Mouse (Mus musculus) left cerebral cortex, postnatal 25 days (tissue): ENCODE results near the gene Hoxb8. TPM values are rescaled to one million over a fixed set of nuclear protein-coding genes. Genes with fewer than 3 reads are reported as not detected.

Experiments used
- DNase-seq, 2 experiments: peaks; one replicate each; pipeline ENCODE4 v3.0.0; 2022; ENCODE audit warnings: low spot score in 2 of 2, mixed read lengths in 1 of 2
- intact Hi-C: fragments of 180-260 bp; cut with DNase I; formaldehyde crosslinking; loops from one replicate; pipeline ENCODE4 v1.15.1; 2025
- total RNA-seq, 2 experiments: library from RNA; stranded (reverse); gene quantifications; 2 replicates each; pipeline ENCODE4 v1.2.3; 2021

Hoxb8 gene
- total RNA-seq, 2 experiments from 2014 or later: not detected

- no peak for DNase-seq
- intact Hi-C loops: loop anchor here (5.0 to 10.0 kb wide), 3 partner anchors 64 to 1121 kb away; partner anchors contain the start of genes Dlx4 and Hoxb2
Observed at GRCm38 (mm10) chr11:96265954-96266353, 15.8 kb upstream of the Hoxb8 start.

- intact Hi-C loops: loop anchor here (5.0 to 10.0 kb wide), 3 partner anchors 65 to 1122 kb away; partner anchors contain the start of genes Dlx4 and Hoxb2
- no peak for DNase-seq
Observed at GRCm38 (mm10) chr11:96267021-96267920, 14.4 kb upstream of the Hoxb8 start.

GRCm38 (mm10) chr11:96268031-96268745 is 13.5 kb upstream of the Hoxb8 start:
- intact Hi-C loops: loop anchor here (5.0 to 10.0 kb wide), 3 partner anchors 66 to 1123 kb away; partner anchors contain the start of genes Dlx4 and Hoxb2
- no peak for DNase-seq

DNA sequence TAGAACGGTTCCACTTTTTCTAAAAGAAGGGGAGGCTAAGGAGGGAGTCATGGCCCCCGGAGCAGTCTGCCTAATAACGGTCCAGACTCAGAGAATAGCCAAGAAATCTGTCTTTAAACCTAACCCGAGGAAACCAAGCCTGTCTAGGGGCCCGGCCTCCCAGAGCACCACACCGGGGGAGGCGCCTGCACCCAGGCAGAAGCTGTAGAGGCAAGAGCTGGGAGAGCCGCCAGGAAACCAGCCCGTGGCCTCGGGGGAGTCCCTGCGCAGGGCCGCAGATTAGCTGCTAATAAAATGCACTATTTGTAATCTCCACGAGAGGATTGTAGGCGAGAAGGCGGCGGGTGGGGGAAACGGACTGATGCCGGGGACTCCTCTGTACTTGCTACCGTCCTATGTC is 11.8 kb upstream of the Hoxb8 start:
- intact Hi-C loops: loop anchor here (5.0 to 10.0 kb wide), 3 partner anchors 68 to 1125 kb away; partner anchors contain the start of genes Dlx4 and Hoxb2

GRCm38 (mm10) chr11:96270996-96271540 is 10.6 kb upstream of the Hoxb8 start, which contains the start of gene Hoxb9:
Gene Hoxb9 (plus strand): TSS chr11:96271457.
- no peak for DNase-seq
- intact Hi-C loops: no loop called here

More for the DNA sequence above, 11.8 kb upstream of the Hoxb8 start:
- DNase-seq: no peak

DNA sequence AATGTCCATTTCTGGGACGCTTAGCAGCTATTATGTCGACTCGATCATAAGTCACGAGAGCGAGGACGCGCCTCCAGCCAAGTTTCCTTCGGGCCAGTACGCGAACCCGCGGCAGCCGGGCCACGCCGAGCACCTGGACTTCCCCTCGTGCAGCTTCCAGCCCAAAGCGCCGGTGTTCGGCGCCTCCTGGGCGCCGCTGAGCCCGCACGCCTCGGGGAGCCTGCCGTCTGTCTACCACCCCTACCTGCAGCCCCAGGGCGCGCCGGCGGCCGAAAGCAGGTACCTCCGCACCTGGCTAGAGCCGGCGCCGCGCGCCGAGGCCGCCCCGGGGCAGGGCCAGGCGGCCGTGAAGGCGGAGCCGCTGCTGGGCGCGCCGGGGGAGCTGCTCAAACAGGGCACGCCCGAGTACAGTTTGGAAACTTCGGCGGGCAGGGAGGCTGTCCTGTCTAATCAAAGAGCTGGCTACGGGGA is 10.1 kb upstream of the Hoxb8 start:
- DNase-seq: no peak
- intact Hi-C loops: no loop called here

- no peak for DNase-seq
- intact Hi-C loops: no loop called here
Observed at GRCm38 (mm10) chr11:96272024-96272921, 9.4 kb upstream of the Hoxb8 start.

DNA sequence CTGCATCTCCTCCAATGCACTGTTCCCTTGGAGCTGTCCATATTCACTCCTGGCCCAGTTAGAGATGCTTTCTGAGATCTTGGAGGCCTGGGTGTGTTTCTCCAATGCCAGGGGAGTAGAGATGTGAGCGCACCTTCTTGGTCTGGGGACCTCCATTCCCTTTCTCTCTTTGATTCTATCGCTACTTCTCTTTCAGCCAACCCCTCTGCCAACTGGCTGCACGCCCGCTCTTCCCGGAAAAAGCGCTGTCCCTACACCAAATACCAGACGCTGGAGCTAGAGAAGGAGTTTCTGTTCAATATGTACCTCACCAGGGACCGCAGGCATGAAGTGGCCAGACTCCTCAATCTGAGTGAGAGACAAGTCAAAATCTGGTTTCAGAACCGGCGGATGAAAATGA is 7.3 kb upstream of the Hoxb8 start:
- intact Hi-C loops: no loop called here

GRCm38 (mm10) chr11:96275896-96276295 is 5.8 kb upstream of the Hoxb8 start:
- intact Hi-C loops: loop anchor here (5.0 kb wide), 2 partner anchors 466 to 511 kb away; partner anchors contain the start of gene Cbx1
- no peak for DNase-seq

More for the DNA sequence above, 7.3 kb upstream of the Hoxb8 start:
- no peak for DNase-seq

GRCm38 (mm10) chr11:96277151-96278044 is 4.3 kb upstream of the Hoxb8 start:
- intact Hi-C loops: loop anchor here (1.0 to 5.0 kb wide), 6 partner anchors 275 to 585 kb away; partner anchors contain the start of gene Cbx1
- DNase-seq: no peak

DNA sequence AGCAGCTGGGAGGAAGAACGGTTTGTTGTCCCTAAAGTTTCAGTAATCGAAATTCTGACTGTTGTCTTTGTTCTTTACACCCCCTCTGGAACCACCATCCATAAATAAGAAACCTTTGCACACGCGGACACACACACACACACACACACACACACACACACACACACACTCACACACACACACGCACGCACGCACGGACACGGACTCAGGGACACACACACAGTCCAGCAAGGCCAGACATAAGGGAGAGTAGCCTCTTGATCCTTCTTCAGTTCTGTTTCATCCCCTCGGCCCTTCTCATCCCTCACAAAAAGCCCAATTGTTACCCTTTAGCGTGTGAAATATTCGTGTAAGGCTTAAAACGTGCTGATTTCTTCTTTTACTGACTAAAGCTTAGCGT is 3.4 kb upstream of the Hoxb8 start:
- intact Hi-C loops: loop anchor here (1.0 to 5.0 kb wide), 6 partner anchors 274 to 584 kb away; partner anchors contain the start of gene Cbx1
- no peak for DNase-seq

GRCm38 (mm10) chr11:96278773-96279172 is 2.9 kb upstream of the Hoxb8 start:
- intact Hi-C loops: loop anchor here (1.0 to 5.0 kb wide), 6 partner anchors 274 to 584 kb away; partner anchors contain the start of gene Cbx1

DNA sequence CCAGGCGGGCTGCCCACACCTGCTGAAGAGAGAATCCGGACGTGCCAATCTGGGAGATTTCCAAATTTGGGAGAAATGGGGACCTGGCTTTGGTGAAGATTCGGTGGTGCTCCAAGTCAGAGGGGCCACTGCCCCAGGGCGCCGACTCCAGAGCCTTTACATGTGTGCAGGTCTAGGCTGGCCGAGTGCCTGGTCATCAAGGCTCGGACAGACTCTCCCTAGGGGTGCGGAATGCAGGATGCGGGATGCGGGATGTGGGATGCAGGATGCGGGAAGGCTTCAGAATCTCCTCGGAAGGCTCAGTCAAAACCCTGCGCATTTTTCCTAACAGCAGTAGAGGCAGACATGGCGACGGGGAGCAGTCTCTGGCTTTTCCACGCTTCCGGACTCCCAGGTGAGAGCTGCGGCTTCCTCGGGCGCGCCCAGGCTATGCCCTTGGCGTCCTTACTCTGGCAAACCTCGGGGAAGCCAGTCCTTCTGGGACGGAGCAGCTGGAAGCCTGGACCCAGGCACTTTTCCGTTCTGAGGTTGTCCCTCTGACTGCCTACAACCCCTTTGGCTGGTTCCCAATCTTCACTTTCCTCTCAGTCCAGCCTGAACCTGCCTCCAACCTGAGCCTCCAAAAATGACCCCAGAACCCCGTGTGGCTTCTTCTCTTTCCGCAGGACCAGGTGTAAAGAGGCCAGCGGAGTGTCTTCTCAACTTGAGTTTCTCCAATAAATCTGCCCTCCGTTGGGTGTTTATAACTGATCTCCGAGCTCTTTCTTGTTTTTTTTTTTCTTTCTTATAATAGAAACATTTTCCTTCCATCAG is 2.1 kb upstream of the Hoxb8 start:
- intact Hi-C loops: loop anchor here (2.0 to 5.0 kb wide), 7 partner anchors 258 to 583 kb away; partner anchors contain the start of genes Cbx1 and Igf2bp1
- no peak for DNase-seq

More at GRCm38 (mm10) chr11:96278773-96279172, 2.9 kb upstream of the Hoxb8 start:
- DNase-seq: peak; percentile 83 to 89

DNA sequence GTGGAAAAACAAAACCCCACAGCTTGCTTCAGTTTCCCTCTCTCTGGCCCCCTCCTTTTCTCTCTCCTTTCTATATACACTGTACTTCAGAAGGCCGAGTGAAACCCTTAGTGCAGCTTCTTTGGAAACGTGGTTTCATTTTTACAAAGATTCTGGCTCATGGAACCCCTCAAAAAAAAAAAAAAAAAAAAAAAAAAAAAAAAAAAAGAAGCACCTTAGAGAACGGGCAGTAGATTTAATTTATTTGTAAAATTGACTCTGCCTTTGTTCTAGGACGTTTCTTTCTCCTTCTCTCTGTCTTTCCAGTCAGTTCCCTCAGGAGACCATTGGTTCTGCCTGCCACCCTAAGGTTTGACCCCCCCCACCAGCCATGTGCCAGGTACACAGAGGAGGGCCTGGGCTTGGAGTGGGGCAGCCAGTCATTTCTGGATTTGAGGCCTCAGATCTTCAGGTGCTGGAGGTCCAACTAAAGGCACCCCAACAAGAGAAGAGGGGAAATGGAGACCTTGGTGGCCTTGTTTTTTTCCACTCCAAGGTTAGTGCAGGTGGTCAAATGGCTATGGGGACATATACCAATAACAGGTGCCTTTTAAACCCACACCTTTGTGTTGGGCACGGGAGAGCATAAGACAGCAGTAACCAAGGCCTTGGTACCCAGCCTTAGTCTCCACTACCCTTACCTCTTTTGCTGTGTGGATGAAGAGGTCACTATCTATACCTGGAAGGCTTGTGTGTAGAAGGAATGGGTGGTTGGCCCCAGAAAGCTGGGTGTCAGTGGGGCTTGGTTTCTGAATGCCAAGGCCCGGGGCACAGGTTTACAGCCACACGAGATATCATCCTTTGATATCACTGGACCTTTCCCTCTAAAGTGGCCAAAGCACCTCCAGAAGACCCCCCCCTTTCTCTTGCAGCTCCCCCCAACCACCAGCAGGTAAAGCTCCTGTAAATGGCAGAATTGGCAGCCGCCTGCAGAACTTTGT is 1.0 kb upstream of the Hoxb8 start:
- intact Hi-C loops: loop anchor here (5.0 kb wide), 2 partner anchors 257 to 273 kb away; partner anchors contain the start of gene Igf2bp1
- DNase-seq: no peak

DNA sequence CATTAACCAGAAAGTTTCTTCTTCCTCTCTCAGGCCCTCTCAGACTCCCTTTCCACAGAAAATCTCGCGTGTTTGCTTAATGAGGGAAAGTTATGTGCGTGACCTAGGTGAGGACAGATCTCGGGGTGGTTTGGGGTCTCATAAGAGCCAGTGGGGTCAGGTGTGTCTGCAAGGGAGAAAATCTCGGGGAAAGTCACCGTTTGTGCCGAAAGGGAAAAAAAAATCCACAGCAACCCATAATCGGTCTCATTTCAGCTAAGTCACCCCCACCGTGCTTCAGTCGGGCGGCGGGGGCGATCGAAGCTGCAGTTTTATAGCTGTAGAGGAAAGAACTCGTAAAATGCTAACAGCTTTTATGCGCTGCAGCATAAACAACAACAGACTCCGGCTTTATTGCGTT is 309 bp upstream of the Hoxb8 start:
- intact Hi-C loops: loop anchor here (5.0 kb wide), 2 partner anchors 256 to 274 kb away; partner anchors contain the start of gene Igf2bp1

More for the DNA sequence above, 309 bp upstream of the Hoxb8 start:
- no peak for DNase-seq
